Mouse (Mus musculus): ENCODE measurements around the gene Apaf1. TPM values are rescaled to one million over a fixed set of nuclear protein-coding genes. Genes with fewer than 3 reads are reported as not detected.

Gene Apaf1
- total and polyA plus RNA-seq, 3 experiments: 16.0 to 27.3 (median 22.1) TPM

DNA sequence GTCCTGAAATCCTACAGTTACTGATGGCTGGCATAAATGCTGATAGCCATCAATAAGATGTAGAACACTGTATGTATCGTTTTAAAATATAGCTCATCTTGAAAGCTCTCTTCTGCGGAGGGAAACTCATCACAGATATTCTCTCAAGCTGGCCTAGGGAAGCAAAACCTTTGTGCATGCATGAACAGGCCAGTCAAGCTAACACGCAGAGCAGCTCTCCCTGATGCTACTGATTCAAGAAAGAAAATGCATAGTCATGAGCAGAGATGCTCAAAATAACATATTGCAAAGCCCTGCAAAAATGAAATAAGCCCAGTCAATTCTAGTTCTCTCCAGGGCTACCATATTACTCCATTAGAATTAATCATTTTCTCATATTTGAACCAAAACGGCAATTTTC lies 55.1 kb downstream of the Apaf1 start:
- in situ Hi-C loops (cut with MboI; ENCODE audit: low pct_ligation_motif_present, low pct_unique_long_range_greater_than_20kb, low sequenced_read_pairs): no loop called here
- peaks cover 10 to 23% of the 10 kb centered on the region in 2 experiments for H3K36me3 ChIP-seq (replicated peaks in 1 of 2; ENCODE audit: control insufficient read depth in 1 of 2, insufficient read depth in 1 of 2, low read length in 1 of 2)
- dilution Hi-C loops (cut with MboI; ENCODE audit: extremely low pct_ligation_motif_present, extremely low pct_unique_long_range_greater_than_20kb, low sequenced_read_pairs): no loop called here
- no peak overlapping the region for H3K4me3 ChIP-seq (replicated peaks in 1 of 3; ENCODE audit: low read depth in 2 of 3, low read length in 2 of 3, poor library complexity in 1 of 3)
- H3K27me3 ChIP-seq (replicated peaks): no peaks in the 10 kb centered on the region
- H3K4me2 ChIP-seq (ENCODE audit: insufficient read depth, low read depth, poor library complexity, severe bottlenecking): peak overlapping the region; percentile 22; the same call in 1 of the 2 replicates
- TF ChIP-seq JUND (conservative IDR thresholded peaks at IDR 0.05; ENCODE audit: low read depth, low read length) (no peak), MYC (IDR thresholded peaks at IDR 0.05; ENCODE audit: low read depth, low read length) (peak; percentile 13; the same call in 1 of the 2 replicates)
- H3K9me3 ChIP-seq (replicated peaks; ENCODE audit: low read length): no peaks in the 10 kb centered on the region
- H3K9ac ChIP-seq (ENCODE audit: insufficient read depth, low read depth): no peak overlapping the region
- H3K79me2 ChIP-seq (replicated peaks; ENCODE audit: control insufficient read depth, extremely low read depth, insufficient read depth, poor library complexity, severe bottlenecking): no peaks in the 10 kb centered on the region
- DNase-seq (ENCODE audit: extremely low read depth): peak; percentile 69
- H3K27ac ChIP-seq (ENCODE audit: insufficient read depth, low read depth): peak overlapping the region; percentile 87; the same call in 1 of the 2 replicates
- H3K4me1 ChIP-seq (ENCODE audit: control insufficient read depth in 1 of 2, insufficient read depth in 2 of 2): peaks cover 7 to 38% of the 10 kb centered on the region in 2 experiments

DNA sequence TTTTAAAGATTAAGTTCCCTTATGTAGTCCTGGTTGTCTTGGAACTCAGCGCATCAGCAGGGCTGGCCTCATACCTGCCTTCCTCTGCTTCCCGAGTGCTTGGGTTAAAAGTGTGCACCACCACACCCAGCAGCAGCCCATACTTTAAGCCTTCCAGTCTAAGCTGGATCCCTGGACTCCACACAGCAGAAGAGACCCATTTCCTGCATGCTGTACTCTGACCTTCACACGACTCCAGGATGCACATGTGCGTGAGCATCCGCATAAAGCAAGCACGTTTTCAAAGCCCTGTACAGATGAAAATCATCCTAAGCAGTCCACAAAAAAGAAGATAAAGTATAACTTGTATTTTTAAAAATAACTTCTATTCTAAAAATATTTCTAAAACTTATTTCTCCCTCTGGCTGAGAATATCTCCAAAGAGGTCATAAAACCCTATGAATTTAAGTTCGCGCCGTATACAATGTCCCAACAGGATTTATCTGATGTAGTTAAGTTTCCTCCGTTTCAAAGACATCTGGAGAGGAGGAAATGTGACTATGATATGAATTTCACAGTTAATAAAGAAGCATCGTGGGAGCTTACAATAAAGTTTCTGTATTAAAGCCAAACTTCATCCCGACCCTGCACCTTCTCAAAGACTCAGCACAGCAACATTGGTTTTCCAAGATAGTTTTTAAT lies 76.6 kb downstream of the Apaf1 start:
- no peak overlapping the region for H3K9ac ChIP-seq (ENCODE audit: insufficient read depth, low read depth)
- H3K79me2 ChIP-seq (replicated peaks; ENCODE audit: control insufficient read depth, extremely low read depth, insufficient read depth, poor library complexity, severe bottlenecking): no peaks in the 10 kb centered on the region
- peaks cover 18 to 41% of the 10 kb centered on the region in 2 experiments for H3K36me3 ChIP-seq (replicated peaks in 1 of 2; ENCODE audit: control insufficient read depth in 1 of 2, insufficient read depth in 1 of 2, low read length in 1 of 2)
- no peak overlapping the region for H3K27ac ChIP-seq (ENCODE audit: insufficient read depth, low read depth)
- peaks cover 0 to 9% of the 10 kb centered on the region in 2 experiments; a peak in 2 of 4 replicates for H3K4me1 ChIP-seq (ENCODE audit: control insufficient read depth in 1 of 2, insufficient read depth in 2 of 2)
- in situ Hi-C loops (cut with MboI; ENCODE audit: low pct_ligation_motif_present, low pct_unique_long_range_greater_than_20kb, low sequenced_read_pairs) (no loop called here), dilution Hi-C loops (cut with MboI; ENCODE audit: extremely low pct_ligation_motif_present, extremely low pct_unique_long_range_greater_than_20kb, low sequenced_read_pairs) (no loop called here)
- H3K9me3 ChIP-seq (replicated peaks; ENCODE audit: low read length): no peaks in the 10 kb centered on the region
- TF ChIP-seq ELF1 (IDR thresholded peaks at IDR 0.05; ENCODE audit: low read depth, low read length) (no peak), MEF2A (IDR thresholded peaks at IDR 0.05; ENCODE audit: borderline replicate concordance, low read depth, low read length) (no peak), USF1 (IDR thresholded peaks at IDR 0.05; ENCODE audit: low read depth, low read length) (no peak), MXI1 (IDR thresholded peaks at IDR 0.05; ENCODE audit: low read depth, low read length) (no peak), POLR2AphosphoS2 (IDR thresholded peaks at IDR 0.05; ENCODE audit: low read depth, low read length) (no peak), SIN3A (IDR thresholded peaks at IDR 0.05; ENCODE audit: low read length) (no peak), JUN (IDR thresholded peaks at IDR 0.05; ENCODE audit: insufficient read depth, low read depth, low read length) (no peak), MAX (IDR thresholded peaks at IDR 0.05; ENCODE audit: low read length) (no peak), GABPA (IDR thresholded peaks at IDR 0.05; ENCODE audit: insufficient replicate concordance, low read depth, low read length) (no peak), IRF4 (IDR thresholded peaks at IDR 0.05; ENCODE audit: low read depth, low read length) (no peak), ZC3H11A (IDR thresholded peaks at IDR 0.05; ENCODE audit: low read depth, low read length) (no peak), ETS1 (conservative IDR thresholded peaks at IDR 0.05; ENCODE audit: low read depth, low read length) (no peak), TCF12 (IDR thresholded peaks at IDR 0.05; ENCODE audit: low read depth, low read length) (no peak), ZNF384 (IDR thresholded peaks at IDR 0.05; ENCODE audit: low read depth, low read length) (no peak), USF2 (conservative IDR thresholded peaks at IDR 0.05; ENCODE audit: low read depth, low read length) (no peak), NELFE (IDR thresholded peaks at IDR 0.05; ENCODE audit: low read depth, low read length) (no peak)
- H3K4me3 ChIP-seq (replicated peaks in 1 of 3; ENCODE audit: low read depth in 2 of 3, low read length in 2 of 3, poor library complexity in 1 of 3): no peak overlapping the region
- no peak for DNase-seq (ENCODE audit: extremely low read depth)
- H3K27me3 ChIP-seq (replicated peaks): no peaks in the 10 kb centered on the region
- no peak overlapping the region for H3K4me2 ChIP-seq (ENCODE audit: insufficient read depth, low read depth, poor library complexity, severe bottlenecking)
